Mouse (Mus musculus) layer of hippocampus, adult 18-20 months (tissue): ENCODE measurements around the gene Slc26a3. TPM values are rescaled to one million over a fixed set of nuclear protein-coding genes. Genes with fewer than 3 reads are reported as not detected.
"Not testable (repeated sequence)": the region's sequence is repeated elsewhere in the genome, so short reads cannot be mapped to it uniquely, and the experiment has no call there.

ENCODE experiments used
- DNase-seq, 2 experiments: peaks; one replicate each; pipeline ENCODE4 v3.0.0; 2022; ENCODE audit warnings: low spot score in 2 of 2
- total RNA-seq, 2 experiments: library from RNA; stranded (reverse); gene quantifications; 2 replicates each; pipeline ENCODE4 v1.2.3; 2021

The Slc26a3 gene
- total RNA-seq, 2 experiments from 2014 or later: 0.20 to 0.30 TPM

DNA sequence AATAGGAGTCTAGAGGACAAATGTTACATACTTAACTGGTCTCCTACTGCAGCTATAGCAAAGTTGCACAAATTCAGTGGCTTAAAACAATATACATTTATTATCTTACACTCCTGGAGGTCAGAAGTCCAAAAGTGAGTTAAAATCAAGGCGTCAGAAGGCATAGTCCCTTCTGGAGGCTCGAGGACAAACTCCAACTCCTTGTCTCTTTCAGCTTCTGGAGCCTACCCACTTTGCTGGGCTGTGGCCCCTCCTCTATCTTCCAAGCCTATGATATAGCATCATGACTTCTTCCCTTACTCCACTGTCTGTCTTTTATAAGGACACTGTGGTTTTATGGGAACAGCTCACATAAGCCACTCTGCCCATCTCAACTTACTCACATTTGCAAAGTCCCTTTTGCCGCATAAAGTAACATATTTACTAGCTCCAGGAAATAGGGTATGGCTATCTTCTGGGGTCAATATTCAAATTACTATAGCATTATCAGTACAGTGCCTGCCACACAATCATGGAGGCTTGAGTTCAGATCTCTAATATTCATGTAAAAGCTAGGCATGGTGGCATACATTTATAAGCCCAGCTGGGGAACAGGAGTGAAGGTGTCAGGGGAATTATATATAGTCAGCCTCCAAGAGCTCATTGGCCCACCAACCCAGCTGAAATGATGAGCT is 31.4 kb downstream of the Slc26a3 start:
- no peak for DNase-seq

DNA sequence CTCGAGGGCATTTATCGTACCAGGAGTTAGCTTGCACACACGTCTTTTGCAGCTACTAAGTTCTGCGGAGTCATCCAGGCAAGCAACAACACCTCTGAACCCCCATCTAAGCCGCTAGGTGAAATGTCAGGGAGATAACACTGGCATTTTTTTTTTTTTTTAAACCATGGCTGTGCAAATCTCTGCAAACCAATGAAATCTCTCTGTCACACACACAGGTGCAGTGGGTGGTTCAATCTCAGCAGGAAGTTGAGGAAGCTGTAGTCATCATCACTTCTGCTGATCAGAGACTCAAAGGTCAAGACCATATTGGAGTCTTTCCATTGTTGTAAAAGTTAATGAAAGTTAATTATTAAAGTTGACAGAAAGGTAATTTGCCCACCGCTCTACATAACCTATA is 47.1 kb downstream of the Slc26a3 start:
- DNase-seq: no peak

DNA sequence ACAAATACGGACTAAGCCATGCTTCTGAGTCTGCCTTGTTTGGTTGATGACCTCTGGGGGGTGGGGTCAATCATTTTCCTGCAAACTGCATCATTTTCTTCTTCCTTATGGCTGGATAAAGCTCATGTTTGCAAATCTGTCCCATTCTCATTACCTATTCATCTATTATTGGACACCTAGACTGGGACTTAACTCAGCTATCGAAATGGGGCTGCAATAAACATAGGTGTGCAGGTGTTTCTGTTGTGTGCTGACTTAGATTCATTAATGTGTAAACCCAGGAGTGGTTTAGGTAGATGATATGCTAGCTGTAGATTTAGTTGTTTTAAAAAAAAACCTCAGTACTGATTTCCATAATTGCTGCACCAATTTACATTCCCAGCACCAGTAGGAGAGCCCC is 48.9 kb downstream of the Slc26a3 start:
- DNase-seq: no peak

DNA sequence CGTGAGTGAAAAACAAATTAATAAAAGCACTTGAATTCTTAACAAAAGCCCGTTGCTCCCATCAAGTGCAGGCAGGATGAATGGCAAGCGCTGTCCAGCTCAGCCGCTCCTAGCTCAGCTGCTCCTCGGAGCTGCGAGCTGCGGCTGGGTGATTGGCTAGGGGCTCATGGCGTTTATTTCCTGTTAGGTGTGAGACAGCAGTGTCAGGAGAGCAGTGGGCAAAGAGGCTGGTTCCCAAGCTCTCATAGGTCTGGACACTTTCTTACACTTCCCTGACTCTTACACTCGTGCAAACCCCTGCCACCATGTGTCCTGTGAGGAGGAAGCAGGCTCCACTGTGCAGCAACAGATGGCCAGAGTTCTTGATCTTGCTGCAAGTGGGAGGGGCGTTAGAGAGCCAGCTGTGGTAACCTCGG is 53.5 kb downstream of the Slc26a3 start:
- DNase-seq: no peak

DNA sequence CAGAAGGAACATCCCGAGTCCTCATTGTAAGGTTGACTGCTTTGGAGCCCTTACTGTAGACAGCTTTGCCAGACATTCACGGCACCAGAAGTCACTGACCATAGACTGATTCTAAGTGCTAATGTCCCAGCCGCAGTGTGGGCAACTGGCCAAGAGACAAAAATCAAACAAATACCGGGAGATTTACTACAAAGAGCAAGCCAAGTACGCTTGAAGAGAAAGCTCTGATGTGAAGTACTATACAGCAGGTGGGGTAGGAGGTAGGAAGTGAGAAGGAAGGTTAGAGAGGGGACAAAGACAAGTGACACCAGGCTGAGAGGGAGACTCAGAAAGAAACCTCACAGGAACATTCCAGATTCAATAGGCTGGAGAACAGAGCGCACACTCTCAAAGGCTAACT is 54.2 kb downstream of the Slc26a3 start:
- DNase-seq: no peak

DNA sequence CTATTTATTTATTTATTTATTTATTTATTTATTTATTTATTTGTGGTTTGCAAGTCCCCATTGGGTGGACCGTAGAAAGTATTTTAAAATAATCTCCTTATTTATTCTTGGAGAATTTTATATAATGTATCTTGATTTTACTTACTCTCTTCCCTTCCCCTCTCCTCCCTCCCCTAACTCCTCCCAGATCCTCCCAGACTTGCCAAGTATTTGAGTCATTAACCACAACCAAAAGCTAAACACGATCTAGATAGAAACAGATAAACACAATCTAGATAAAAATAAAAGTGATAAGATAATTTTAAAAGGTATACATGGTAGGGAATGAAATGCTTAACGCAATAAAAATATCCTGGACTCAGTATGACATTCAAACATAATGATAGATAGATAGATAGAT is 58.7 kb downstream of the Slc26a3 start:
- DNase-seq: no peak

DNA sequence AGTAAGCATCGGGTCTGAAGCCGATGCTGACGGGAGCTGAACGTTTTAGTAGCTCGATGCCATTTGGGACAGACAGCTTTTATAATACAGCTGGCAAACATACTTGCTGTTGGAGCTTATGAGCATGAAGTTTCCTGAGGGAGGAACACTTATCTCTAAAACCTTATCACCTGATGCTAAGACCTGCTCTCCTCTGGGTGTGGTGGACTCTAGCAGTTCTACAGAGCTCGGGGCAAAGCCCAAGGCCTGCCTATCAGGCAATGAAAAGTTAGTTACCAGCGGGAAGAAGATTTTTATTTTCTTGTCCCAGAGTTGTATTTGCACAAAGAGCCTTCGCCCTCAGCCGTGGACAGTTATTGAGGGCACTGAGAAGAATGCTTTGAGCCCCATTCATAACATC is 65.6 kb downstream of the Slc26a3 start:
- no peak for DNase-seq

DNA sequence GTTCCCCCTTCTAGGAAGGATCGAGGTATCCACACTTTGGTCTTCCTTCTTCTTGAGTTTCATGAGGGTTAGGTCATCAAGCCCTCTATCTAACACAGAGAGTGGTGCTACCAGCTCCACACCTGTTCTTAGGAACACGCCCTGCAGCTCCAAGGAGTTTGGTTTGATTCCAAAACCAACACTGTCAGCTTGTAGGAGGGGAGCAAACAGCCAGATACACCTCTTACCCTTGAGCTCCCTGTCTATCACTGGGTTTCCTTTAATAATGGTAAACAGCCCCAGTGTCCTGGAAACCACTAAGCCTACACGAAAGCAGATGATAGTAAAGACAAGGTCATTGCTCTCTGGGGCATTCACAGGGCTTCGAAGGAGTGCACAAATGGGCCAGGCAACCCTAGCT is 67.8 kb downstream of the Slc26a3 start:
- DNase-seq: no peak

DNA sequence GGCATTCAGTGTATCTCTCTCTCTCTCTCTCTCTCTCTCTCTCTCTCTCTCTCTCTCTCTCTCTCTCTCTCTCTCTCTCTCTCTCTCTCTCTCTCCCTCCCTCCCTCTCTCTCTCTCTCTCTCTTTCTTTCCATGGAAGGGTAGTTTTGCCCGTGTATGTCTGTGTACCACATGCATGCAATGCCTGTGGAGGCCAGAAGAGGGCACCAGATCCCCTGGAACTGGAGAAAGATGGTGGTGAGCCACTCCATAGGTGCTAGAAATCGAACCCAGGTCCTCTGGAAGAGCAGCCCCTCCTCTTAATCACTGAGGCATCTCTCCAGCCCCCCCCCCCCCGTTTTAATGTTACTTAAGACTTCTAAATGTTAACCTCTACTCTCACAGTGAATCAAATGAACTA is 69.6 kb downstream of the Slc26a3 start:
- DNase-seq: not testable (repeated sequence)

DNA sequence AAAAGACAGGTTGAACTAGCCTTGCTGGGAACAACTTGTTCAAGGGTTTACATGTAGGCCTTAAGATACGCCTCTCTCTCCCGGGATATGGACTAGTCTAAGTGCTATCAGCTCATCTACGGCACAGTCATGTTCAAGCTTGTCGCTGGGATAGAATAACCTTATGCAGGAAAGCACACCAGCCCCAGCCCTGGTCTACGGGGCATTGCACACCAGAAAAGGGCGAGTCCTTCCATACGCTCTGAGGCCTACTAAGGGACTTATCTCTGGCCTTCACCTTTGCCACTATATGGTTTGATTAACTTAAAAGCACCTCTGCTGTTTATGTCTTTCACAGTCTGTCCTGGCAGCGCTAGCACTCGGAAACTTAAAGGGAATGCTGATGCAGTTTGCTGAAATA is 70.7 kb downstream of the Slc26a3 start:
- DNase-seq: no peak

DNA sequence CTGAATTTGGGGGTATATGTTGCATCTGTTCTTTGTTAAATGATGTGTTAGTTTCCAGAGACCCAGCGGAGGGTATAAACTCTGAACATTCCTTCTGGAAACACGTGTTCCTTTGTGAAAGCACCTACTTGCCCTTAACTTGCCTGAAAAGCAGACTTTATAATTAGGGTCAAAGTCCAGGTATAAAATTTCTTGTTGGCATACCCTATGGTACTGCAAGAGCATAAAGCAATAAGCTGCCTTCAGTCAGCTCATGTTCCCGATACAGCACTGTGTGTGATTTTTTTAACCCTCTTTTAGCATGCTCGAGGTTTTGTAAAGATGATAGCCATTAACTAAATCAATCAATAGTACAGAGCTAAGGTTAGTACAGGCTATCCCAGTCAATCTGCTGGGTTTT is 71.9 kb downstream of the Slc26a3 start:
- DNase-seq: no peak

DNA sequence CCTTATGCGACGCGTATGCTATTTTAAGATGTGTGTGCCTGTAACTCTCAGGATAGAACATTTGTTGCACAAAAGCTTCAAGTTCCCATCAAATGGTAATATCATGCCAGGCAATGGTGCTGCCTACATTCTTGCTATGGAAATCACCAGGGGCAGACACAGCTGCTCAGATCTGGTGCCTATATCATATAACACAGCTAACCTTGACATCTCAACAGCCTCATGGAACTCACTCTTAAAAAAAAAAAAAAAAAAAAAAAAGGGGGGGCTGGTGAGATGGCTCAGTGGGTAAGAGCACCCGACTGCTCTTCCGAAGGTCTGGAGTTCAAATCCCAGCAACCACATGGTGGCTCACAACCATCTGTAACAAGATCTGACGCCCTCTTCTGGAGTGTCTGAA is 87.5 kb downstream of the Slc26a3 start:
- DNase-seq: not testable (repeated sequence)

DNA sequence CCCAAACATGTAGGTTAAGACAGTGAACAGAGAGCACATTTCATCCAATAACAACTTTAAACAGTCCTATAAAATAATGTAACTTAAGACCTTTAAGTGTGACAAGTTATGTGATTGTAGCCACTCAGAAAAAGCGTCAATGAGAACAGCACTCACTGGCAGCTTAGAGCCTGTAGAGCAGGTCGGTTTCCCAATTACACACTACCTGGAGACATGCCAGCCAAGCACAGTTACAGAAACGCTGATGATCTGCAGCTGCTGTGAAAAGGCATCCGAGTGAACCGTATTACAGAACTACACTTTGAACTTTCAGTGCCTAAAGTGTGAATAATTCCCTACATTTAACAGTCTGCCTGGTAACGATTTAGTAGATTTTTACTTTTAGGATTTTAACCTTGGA is 95.8 kb downstream of the Slc26a3 start:
- no peak for DNase-seq

DNA sequence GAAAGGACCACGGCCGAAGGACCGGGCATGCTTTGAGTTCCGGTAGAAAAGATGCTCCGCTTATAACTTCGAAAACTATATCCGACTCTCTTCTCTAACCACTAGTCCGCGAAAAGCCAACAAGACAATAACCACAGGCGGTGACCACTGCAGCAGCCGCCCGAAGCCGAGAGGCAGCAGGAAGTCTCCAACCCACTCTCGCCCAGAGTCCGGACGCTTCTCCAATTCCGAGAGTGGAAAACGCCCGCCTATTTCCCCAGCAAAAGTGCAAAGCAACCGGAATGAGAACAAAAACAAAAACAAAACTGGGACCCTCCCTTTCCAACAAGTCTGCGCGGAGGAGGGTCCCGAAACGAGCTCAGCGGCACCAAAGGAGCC is 108.3 kb downstream of the Slc26a3 start:
- DNase-seq: no peak

DNA sequence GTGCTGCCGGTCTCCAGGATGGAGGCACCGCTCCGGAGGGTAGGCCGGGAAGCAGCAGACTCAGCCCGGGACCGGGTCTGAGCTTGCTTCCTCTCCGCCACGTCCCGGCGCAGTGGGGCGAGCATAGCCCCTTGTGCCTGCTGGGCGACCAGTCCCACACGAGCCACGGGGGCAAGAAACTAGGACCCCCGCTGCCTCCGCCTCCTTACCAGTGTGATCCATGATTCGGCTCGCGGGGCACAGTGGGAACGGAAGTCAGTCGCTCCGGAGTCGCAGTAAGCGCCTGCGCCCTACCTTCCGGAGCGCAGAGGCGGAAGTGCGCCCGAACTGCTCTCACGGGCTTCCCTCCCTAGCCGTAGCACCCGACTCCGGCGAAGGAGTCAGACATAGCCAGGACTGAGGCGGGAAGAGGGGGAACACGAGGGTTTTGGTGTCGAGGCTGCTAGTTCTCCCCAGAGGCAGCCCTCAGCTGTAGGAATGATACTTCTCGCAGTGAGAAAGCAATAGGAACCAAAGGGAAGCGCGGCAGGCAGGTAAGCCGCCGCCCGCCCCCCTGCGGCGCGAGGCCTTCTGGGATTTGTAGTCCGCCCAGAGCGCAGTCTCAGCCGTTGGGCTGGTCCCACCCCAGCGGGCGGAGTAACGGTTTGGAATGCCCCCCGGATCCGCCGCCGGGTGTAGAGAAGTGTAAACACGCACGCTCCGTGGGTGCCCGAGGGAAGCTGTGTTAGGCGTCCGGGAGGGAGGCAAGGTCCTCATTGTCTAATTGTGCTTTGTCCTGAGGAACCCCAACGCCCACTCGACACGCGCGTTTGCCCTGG is 108.9 kb downstream of the Slc26a3 start, which contains the start of gene Cbll1:
Cbll1 (minus strand) TSS at position 303 of the 818 bp plus-strand sequence.
- peak; percentile 95 to 97 for DNase-seq

DNA sequence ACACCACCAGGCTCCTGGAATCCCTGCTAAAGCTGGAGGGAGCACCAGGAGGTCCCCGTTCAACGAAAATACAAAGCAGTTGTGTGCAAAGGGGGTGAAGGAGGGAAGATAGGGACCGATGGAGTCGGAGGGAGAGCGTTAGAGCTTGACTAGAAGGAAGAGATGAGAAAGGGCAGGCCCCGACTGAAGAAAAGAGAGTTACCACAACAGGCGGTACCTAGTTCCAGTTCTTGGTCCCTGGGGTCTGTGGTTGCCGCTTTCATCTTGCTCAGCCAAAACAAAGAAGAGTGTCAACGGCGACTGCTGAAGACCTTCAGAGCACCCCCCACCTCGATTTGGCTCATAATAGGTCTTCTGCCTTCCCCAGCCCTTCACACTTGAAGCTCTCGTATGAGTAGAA is 109.5 kb downstream of the Slc26a3 start:
- no peak for DNase-seq

DNA sequence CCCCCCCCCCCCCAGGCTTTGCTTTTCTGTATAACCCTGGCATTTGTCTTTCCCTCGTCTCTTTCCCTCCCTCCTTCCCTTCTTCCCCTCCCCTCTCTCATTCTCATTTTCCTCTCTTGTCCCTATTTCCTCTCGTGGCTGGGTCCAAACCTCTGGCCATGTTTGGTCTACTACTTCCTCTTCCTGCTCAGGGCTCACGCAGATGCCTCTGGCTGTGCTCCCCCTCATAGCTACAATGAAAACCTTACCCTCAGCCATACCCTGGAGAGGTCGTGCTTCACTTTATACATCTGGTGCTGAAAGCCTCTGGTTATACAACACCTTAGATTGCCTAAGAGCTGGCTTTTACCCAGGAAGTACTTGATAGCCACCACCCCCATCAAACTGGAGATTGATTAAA is 110.6 kb downstream of the Slc26a3 start:
- DNase-seq: no peak

DNA sequence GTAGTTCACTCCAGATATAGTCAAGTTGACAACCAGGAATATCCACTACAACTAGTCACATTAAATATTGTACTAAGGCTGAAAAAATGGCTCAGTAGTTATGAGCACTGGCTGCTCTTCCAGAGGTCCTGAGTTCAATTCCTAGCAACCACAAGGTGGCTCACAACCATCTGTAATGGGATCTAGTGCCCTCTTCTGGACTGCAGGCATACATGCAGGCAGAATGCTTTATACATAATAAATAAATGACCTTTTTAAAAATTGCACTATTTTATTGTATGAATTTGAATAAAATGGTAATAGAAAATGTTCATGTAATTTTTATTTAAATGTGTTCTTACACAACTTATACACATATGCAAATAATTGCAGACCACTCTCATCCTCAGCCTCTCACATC is 112.5 kb downstream of the Slc26a3 start:
- no peak for DNase-seq

DNA sequence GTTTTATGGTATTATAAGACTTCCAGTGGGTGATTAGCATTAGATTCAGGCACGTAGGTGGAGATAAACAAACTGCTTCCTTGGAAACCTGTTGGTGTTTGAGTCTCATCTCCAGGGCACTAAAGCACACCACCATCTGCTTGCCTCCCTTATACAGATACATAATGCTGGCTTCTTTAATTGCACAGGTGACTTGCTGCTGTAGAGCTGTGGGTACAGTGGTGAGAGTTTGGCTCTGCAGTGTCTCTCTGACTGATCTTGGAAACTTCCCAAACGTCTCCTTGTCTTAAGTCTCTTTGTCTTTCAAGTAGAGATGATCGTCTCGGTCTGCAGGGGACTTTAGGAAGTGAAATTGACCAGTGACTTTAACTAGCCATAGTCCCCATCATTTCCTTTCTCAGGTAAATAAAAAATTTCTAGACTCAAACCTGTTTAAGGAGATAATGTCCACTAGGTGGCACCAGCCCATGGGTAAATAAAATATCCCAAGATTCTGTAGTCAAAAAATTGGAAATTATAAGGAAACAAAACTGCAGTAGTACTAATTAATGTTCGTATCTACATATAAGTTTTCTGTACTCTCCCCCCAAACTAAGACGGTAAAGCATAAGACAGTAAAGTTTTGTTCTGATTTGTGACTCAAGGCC is 117.2 kb downstream of the Slc26a3 start:
- peak in 1 of 2 experiments; percentile 75 for DNase-seq

DNA sequence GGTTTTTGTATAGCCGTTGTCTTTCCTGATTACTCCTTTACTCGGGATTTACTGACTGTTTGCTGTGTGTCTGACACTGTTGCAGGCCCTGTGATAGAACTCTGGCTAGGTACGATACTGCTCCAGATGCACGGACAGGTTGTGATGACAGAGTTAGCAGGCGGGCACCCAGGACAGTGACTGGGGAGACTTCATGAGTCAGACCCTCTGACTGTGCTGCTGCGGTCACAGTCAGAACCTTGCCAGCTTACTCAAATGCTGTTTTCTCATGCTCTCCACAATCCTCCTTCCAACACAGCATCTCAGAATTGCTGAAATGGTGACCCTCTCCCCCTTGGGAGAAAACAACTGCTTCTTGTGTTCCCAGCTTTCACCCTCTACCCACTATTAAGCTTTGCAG is 117.8 kb downstream of the Slc26a3 start:
- DNase-seq: no peak

DNA sequence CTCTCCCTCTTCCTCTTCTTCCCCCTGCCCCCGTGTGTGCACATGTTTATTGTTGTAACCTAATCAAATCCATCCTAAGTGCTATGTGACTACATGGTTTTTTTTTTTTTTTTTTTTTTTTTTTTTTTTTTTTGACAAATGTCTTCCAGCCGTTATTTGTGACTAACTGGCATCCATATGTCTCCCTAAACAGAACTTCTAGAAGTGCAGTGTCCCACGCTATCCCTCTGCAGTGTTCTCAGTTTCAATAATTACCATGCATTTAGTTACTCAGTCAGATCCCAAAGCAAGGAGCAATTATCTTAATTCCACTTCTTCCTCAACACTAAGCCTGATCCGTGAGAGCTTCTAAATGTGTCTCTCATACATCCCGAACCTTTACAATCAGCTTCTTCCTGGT is 120.5 kb downstream of the Slc26a3 start:
- no peak for DNase-seq
